Mouse (Mus musculus) thymus, postnatal 0 days (tissue): ENCODE measurements around the gene Maml3. TPM values are rescaled to one million over a fixed set of nuclear protein-coding genes. Genes with fewer than 3 reads are reported as not detected.

ENCODE experiments used
- DNase-seq: peaks from one replicate; pipeline ENCODE4 v3.0.0-alpha.2; 2015; ENCODE audit warnings: low spot score
- polyA plus RNA-seq: library from polyadenylated mRNA; unstranded; fragments of >200 nt; fragmentation: Nextera tagmentation; extraction: Ambion mirVana; gene quantifications from 2 replicates; pipeline ENCODE4 v1.2.1, GENCODE M21; 2015

Gene Maml3
- polyA plus RNA-seq, 1 experiment from 2014 or later: 2.6 TPM

- no peak for DNase-seq
Measured at GRCm38 (mm10) chr3:51838696-51839352, 266.1 kb downstream of the Maml3 start.

- DNase-seq: no peak
Measured at GRCm38 (mm10) chr3:51832985-51833384, 271.9 kb downstream of the Maml3 start.

- no peak for DNase-seq
Measured at GRCm38 (mm10) chr3:51830821-51831429, 274.0 kb downstream of the Maml3 start.

- no peak for DNase-seq
Measured at GRCm38 (mm10) chr3:51825530-51825929, 279.3 kb downstream of the Maml3 start.

- DNase-seq: peak; percentile 11
Measured at GRCm38 (mm10) chr3:51824506-51824905, 280.4 kb downstream of the Maml3 start.

GRCm38 (mm10) chr3:51821551-51821950 lies 283.3 kb downstream of the Maml3 start:
- DNase-seq: no peak

- no peak for DNase-seq
Measured at GRCm38 (mm10) chr3:51819109-51819508, 285.8 kb downstream of the Maml3 start.

- DNase-seq: no peak
Measured at GRCm38 (mm10) chr3:51817919-51818318, 287.0 kb downstream of the Maml3 start.

- DNase-seq: no peak
Measured at GRCm38 (mm10) chr3:51817329-51817728, 287.5 kb downstream of the Maml3 start.

- no peak for DNase-seq
Measured at GRCm38 (mm10) chr3:51816517-51817285, 288.2 kb downstream of the Maml3 start.

- DNase-seq: no peak
Measured at GRCm38 (mm10) chr3:51814073-51814472, 290.8 kb downstream of the Maml3 start.

- DNase-seq: no peak
Measured at GRCm38 (mm10) chr3:51813186-51813585, 291.7 kb downstream of the Maml3 start.

GRCm38 (mm10) chr3:51810731-51811130 lies 294.1 kb downstream of the Maml3 start:
- DNase-seq: no peak

GRCm38 (mm10) chr3:51809822-51810221 lies 295.1 kb downstream of the Maml3 start:
- no peak for DNase-seq

- no peak for DNase-seq
Measured at GRCm38 (mm10) chr3:51807981-51808870, 296.6 kb downstream of the Maml3 start.

- DNase-seq: no peak
Measured at GRCm38 (mm10) chr3:51805488-51806318, 299.2 kb downstream of the Maml3 start.

- no peak for DNase-seq
Measured at GRCm38 (mm10) chr3:51803903-51804302, 301.0 kb downstream of the Maml3 start.

- no peak for DNase-seq
Measured at GRCm38 (mm10) chr3:51799650-51800049, 305.2 kb downstream of the Maml3 start.

GRCm38 (mm10) chr3:51796838-51797237 lies 308.0 kb downstream of the Maml3 start:
- no peak for DNase-seq

- peak; percentile 78 for DNase-seq
Measured at GRCm38 (mm10) chr3:51796219-51796828, 308.6 kb downstream of the Maml3 start.
